Mouse (Mus musculus) liver, postnatal 0 days (tissue): Measurements from ENCODE around the gene Popdc2.

Experiments
- CTCF ChIP-seq: sonication (generic); IDR thresholded peaks from 2 replicates; pipeline ENCODE4 v1.5.1; 2016; ENCODE audit warnings: antibody characterized with exemption, low read depth
- EP300 ChIP-seq: IDR thresholded peaks from 2 replicates; pipeline ENCODE4 v1.6.1; 2016; ENCODE audit warnings: antibody characterized with exemption, low read depth, mild to moderate bottlenecking

GRCm38 (mm10) chr16:38378591-38378990 is 16.6 kb downstream of the Popdc2 start:
- TF ChIP-seq CTCF (no peak), EP300 (no peak)
